17 mouse cellular contexts compared by ENCODE assay signal in the genomic region with DNA sequence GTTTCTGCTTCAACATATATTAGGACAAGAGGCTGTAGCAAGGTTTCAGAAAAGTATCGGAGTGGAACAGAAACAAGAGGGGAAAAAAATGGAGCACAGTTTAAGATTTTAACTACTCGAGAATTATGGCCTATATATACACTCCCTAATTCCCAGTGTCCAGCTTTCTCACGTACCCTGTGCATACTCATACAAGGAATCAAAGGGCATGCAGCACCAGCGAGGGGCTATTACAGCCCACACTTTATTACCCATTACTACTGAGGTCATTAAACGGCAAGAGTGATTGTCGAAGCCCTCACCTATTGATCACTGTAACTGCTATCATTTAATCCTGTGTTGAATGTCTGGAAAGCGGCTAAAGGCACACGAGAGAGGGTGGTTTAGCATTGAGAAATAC.
DNase-seq lines count a peak whose midpoint lies in the region; ATAC-seq and TF ChIP-seq lines count a peak whose summit lies in the region.
"Had no signal": no experiment of that assay in that cellular context is flagged by ENCODE, and none has a peak within 500 bp of the region (broad histone marks: within the 10 kb centered on the region; RNA-seq: fewer than 3 reads in every experiment).

No protein-coding gene starts in this region.

- H3K27ac ChIP-seq in heart, embryonic 16.5 days (ENCODE audit: low read length): peak overlapping the region; percentile 39; the same call in 1 of the 2 replicates
- peak overlapping the region; percentile 44; the same call in 1 of the 2 replicates for H3K27ac ChIP-seq in liver, adult 2 months (replicated peaks; ENCODE audit: insufficient read depth, low read depth, low read length)
- H3K27ac ChIP-seq in intestine, postnatal 0 days (ENCODE audit: low read depth, low read length): no peak overlapping the region
- H3K27ac ChIP-seq in stomach, embryonic 14.5 days (ENCODE audit: low read length): no peak overlapping the region
- H3K27ac ChIP-seq: embryonic facial prominence, embryonic 12.5 days had no signal

- intact Hi-C loops in heart, postnatal 36 days (cut with DNase I): no loop called here

- peaks cover 26% of the 10 kb centered on the region for H3K4me1 ChIP-seq in heart, embryonic 16.5 days (ENCODE audit: control insufficient read depth, insufficient read depth, low read length)
- H3K4me1 ChIP-seq in liver, adult 2 months (ENCODE audit: control insufficient read depth, insufficient read depth, low read length): peaks cover 13% of the 10 kb centered on the region
- H3K4me1 ChIP-seq in intestine, postnatal 0 days (replicated peaks; ENCODE audit: control insufficient read depth, insufficient read depth, low read length): 0 out of 2 replicates have a peak, but pooled peaks cover 3% of the 10 kb centered on the region
- H3K4me1 ChIP-seq in stomach, embryonic 14.5 days (ENCODE audit: control insufficient read depth, insufficient read depth, low read length): peaks cover 31% of the 10 kb centered on the region

- H3K9me3 ChIP-seq in heart, embryonic 16.5 days (replicated peaks; ENCODE audit: control insufficient read depth, low read length): no peaks in the 10 kb centered on the region
- no peaks in the 10 kb centered on the region for H3K9me3 ChIP-seq in intestine, postnatal 0 days (ENCODE audit: control insufficient read depth)
- H3K9me3 ChIP-seq in stomach, embryonic 14.5 days (ENCODE audit: control insufficient read depth, low read depth, low read length): no peaks in the 10 kb centered on the region
- H3K9me3 ChIP-seq: embryonic facial prominence, embryonic 12.5 days had no signal

- H3K36me3 ChIP-seq in heart, embryonic 16.5 days (ENCODE audit: control insufficient read depth, insufficient read depth): peaks cover 17% of the 10 kb centered on the region
- peaks cover 11% of the 10 kb centered on the region for H3K36me3 ChIP-seq in liver, adult 2 months (ENCODE audit: control insufficient read depth, insufficient read depth, low read length)
- peaks cover 18% of the 10 kb centered on the region for H3K36me3 ChIP-seq in intestine, postnatal 0 days (ENCODE audit: control insufficient read depth, insufficient read depth)
- peaks cover 18% of the 10 kb centered on the region for H3K36me3 ChIP-seq in stomach, embryonic 14.5 days (ENCODE audit: control insufficient read depth, insufficient read depth, low read length)

- no peaks in the 10 kb centered on the region for H3K27me3 ChIP-seq in heart, embryonic 16.5 days (ENCODE audit: control insufficient read depth, insufficient read depth, low read length)
- no peaks in the 10 kb centered on the region for H3K27me3 ChIP-seq in liver, adult 2 months (ENCODE audit: control insufficient read depth, insufficient read depth, low read length)
- H3K27me3 ChIP-seq in intestine, postnatal 0 days (replicated peaks; ENCODE audit: control insufficient read depth, insufficient read depth, low read length): no peaks in the 10 kb centered on the region
- no peaks in the 10 kb centered on the region for H3K27me3 ChIP-seq in stomach, embryonic 14.5 days (ENCODE audit: control insufficient read depth, insufficient read depth, low read length)
- H3K27me3 ChIP-seq: embryonic facial prominence, embryonic 12.5 days had no signal

- H3K79me2 ChIP-seq in liver, adult 2 months (ENCODE audit: control insufficient read depth, insufficient read depth, low read length): no peaks in the 10 kb centered on the region

- no peak for DNase-seq in heart, postnatal 36 days
- DNase-seq in liver, adult 2 months (ENCODE audit: extremely low read depth, low read depth, low spot score): no peak
- DNase-seq in liver: no peak
- no peak for DNase-seq in natural killer cell, adult 2 months (ENCODE audit: low spot score in 2 of 2)
- DNase-seq in kidney, postnatal 4 days: no peak
- DNase-seq: cerebellum, postnatal 25 days; gastrocnemius, postnatal 14 days; heart, postnatal 4 days; kidney, adult 18-20 months; layer of hippocampus, adult 9-11 months; lung, adult 2 months had no signal

- H3K9ac ChIP-seq in heart, embryonic 16.5 days (ENCODE audit: low read length): peak overlapping the region; percentile 17; the same call in 1 of the 2 replicates
- H3K9ac ChIP-seq in liver, adult 2 months (ENCODE audit: low read depth, low read length): no peak overlapping the region
- H3K9ac ChIP-seq in intestine, postnatal 0 days (ENCODE audit: low read depth, low read length): no peak overlapping the region
- H3K9ac ChIP-seq in stomach, embryonic 14.5 days (replicated peaks; ENCODE audit: low read depth, low read length): no peak overlapping the region
- H3K9ac ChIP-seq: embryonic facial prominence, embryonic 12.5 days had no signal

- TF ChIP-seq CTCF in liver, adult 2 months (IDR thresholded peaks at IDR 0.05; ENCODE audit: low read depth, low read length): no peak
- no peak for TF ChIP-seq CTCF in intestine, postnatal 0 days (IDR thresholded peaks at IDR 0.05; ENCODE audit: low read depth)

- ATAC-seq in heart, embryonic 16.5 days (replicated peaks; ENCODE audit: extremely low read depth, insufficient read depth, low FRiP score): no peak
- ATAC-seq in intestine, postnatal 0 days: peak; percentile 43; the same call in 1 of the 2 replicates
- no peak; the same call in 1 of the 2 replicates for ATAC-seq in stomach, embryonic 14.5 days (ENCODE audit: insufficient number of reproducible peaks, insufficient read depth, low FRiP score, low read depth)
- ATAC-seq: activated CD4-positive, CD25-positive, alpha-beta regulatory T cell, adult 4 months; CD4-positive, CD25-positive, alpha-beta regulatory T cell, adult 4 months had no signal

- no peak overlapping the region for H3K4me3 ChIP-seq in heart, embryonic 16.5 days (ENCODE audit: low read length)
- H3K4me3 ChIP-seq in liver, adult 2 months (ENCODE audit: insufficient read depth, low read depth, low read length): no peak overlapping the region
- H3K4me3 ChIP-seq in intestine, postnatal 0 days (ENCODE audit: low read depth, low read length): no peak overlapping the region
- H3K4me3 ChIP-seq in stomach, embryonic 14.5 days (ENCODE audit: low read depth, low read length): no peak overlapping the region
- H3K4me3 ChIP-seq: embryonic facial prominence, embryonic 12.5 days had no signal

- WGBS in heart, embryonic 16.5 days: 77% methylated on average over 8 of the region's 8 CpGs
- WGBS in liver, adult 2 months: 40% methylated on average over 8 of the region's 8 CpGs
- 30% methylated on average over 8 of the region's 8 CpGs for WGBS in intestine, postnatal 0 days
- 39% methylated on average over 8 of the region's 8 CpGs for WGBS in stomach, embryonic 14.5 days

- H3K4me2 ChIP-seq in heart, embryonic 16.5 days (ENCODE audit: low read depth, low read length): peak overlapping the region; percentile 26; the same call in 1 of the 2 replicates
- H3K4me2 ChIP-seq in intestine, postnatal 0 days (replicated peaks; ENCODE audit: low read depth): peak overlapping the region; percentile 45
- 0 out of 2 replicates have a peak overlapping the region, but pooled peaks have one; percentile 4 for H3K4me2 ChIP-seq in stomach, embryonic 14.5 days (replicated peaks; ENCODE audit: low read depth, low read length)
- H3K4me2 ChIP-seq: embryonic facial prominence, embryonic 12.5 days had no signal

- TF ChIP-seq POLR2A in liver, adult 2 months (IDR thresholded peaks at IDR 0.05; ENCODE audit: extremely low read depth, insufficient read depth, low read length): no peak

Comparison
In these comparisons a context has a peak if more than half of its experiments do, and no peak if none do; other contexts are left out.
1. H3K27ac ChIP-seq: peak in heart, embryonic 16.5 days (single experiment) and liver, adult 2 months (single experiment); none in intestine, postnatal 0 days (single experiment) and stomach, embryonic 14.5 days (single experiment).
2. Peak in every context shown above with its lines, with median percentiles within 50 percentile points of each other: H3K4me2 ChIP-seq.